Mouse (Mus musculus): Measurements from ENCODE around the gene Mical2.

The Mical2 gene

GRCm38 (mm10) chr7:112275093-112275492 lies 49.4 kb downstream of the Mical2 start:
- no peak for DNase-seq (ENCODE audit: low spot score in 2 of 2)

DNA sequence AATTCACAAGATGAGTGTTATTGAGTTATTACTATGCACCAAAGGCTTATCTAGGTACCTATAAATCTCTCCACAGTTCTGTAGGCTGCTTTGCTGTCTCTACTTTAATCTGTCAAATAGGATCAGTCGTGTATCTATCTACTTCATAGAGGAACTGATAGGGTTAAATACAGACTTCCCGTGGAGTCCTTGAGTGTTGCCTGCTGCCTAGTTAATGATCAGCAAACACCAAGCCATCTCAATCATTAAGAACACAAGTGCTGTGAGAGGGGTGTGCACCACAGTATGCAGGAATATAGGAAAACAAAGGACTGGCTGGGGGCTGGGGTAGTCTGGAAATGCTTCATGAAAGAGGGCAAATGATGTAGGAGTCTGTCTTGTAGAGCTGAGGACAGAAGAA lies 50.2 kb downstream of the Mical2 start:
- no peak for DNase-seq (ENCODE audit: low spot score in 2 of 2)

DNA sequence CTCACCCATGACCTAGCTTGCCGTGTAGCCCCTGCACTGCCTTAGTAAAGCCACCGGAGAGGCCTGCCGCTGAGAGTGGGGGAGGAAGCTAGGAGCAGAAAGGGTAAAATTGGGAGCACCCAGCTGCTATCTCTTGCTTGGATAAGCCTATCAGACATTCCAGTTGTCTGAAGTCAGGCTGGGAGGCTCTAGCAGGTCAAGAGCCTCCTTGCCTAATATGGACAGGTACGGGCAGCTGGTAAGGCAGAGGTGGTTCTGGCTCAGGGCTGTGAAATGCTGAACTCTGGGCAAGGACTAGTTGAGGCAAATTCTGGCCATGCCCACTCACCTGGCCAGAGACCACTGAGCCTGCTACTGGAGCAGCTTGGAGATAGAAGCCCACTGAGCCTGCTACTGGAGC lies 51.2 kb downstream of the Mical2 start:
- DNase-seq (ENCODE audit: low spot score in 2 of 2) = no peak

DNA sequence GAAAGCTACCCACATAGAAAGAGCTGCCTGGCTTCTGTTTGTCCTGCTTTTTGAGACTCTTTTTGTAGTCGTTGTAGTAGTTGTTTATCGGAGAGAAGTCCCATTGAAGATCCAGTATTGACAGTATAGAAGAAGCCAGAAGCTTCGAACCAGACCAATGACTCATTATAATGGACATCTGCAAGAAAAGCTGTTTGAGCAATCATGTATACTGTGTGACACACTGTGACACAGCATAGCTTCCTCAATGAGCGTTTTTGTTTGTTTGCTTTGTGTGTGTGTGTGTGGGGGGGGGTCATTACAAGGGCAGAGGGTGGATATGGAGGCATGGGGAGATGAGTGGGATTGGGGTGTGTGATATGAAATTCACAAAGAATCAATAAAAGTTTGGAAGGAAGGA lies 53.0 kb downstream of the Mical2 start:
- DNase-seq (ENCODE audit: low spot score in 2 of 2) = no peak

GRCm38 (mm10) chr7:112280474-112280873 lies 54.8 kb downstream of the Mical2 start:
- no peak for DNase-seq (ENCODE audit: low spot score in 2 of 2)

- no peak for DNase-seq (ENCODE audit: low spot score in 2 of 2)
Observed at GRCm38 (mm10) chr7:112283606-112284310, 58.1 kb downstream of the Mical2 start.

DNA sequence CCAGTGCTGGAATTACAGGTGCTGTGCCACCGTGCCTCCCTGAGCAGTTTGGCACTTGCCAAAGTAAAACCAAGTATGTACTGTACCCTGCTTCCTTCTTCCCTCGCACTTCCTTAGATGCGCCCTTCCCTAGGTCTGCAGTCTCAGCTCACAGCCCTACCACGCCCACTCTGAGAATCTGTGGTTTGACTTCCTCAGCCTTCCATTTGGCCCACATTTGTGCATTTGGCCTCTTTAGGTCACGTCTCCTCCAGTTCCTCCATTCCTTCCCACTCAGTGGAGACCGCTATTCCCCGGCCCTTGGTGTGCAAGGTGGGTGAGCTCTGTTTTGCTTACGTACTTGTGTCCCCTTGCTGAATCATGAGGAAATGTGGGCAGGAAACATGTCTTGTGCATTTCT lies 59.9 kb downstream of the Mical2 start:
- DNase-seq (ENCODE audit: low spot score in 2 of 2) = no peak

- no peak for DNase-seq (ENCODE audit: low spot score in 2 of 2)
Observed at GRCm38 (mm10) chr7:112288352-112289107, 62.9 kb downstream of the Mical2 start.

DNA sequence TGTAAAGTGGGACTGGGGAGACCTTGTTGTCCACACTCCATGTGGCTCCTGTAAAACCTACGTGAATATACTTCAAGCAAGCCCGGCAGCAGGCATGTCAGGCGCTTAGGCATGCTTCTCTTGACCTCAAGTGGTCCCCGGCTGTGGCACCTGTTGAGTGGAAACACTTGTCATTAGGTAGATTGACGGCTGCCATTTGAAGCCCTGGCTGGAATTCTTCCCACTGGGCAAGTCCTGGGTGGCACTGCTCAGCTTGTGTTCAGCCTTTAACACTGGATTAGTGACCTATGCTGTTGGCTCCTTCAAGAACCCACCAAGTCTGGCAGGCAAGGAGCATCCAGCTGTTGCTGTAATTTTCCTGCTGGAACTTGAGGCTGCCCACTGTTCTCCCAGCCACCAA lies 63.9 kb downstream of the Mical2 start:
- DNase-seq (ENCODE audit: low spot score in 2 of 2) = no peak

DNA sequence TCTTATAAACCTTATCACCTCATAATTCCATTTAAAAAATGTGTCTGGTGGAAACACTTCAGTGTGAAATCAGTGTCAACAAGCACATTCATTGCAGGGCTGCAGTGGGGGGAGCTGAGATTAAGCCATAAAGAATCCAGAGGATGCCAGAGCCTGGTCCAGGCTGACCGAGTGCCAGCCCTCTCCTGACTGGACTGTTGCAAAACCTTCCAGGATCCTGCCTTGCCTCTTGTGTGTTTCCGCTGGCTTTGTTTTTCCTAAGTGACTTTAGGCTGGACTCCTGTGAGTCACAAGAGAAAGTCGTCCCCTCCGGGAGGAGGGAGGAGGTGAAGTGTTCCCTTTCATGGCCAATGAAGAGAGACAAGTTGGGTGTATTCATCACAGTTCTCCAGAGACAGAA lies 64.3 kb downstream of the Mical2 start:
- DNase-seq (ENCODE audit: low spot score in 2 of 2) = no peak

DNA sequence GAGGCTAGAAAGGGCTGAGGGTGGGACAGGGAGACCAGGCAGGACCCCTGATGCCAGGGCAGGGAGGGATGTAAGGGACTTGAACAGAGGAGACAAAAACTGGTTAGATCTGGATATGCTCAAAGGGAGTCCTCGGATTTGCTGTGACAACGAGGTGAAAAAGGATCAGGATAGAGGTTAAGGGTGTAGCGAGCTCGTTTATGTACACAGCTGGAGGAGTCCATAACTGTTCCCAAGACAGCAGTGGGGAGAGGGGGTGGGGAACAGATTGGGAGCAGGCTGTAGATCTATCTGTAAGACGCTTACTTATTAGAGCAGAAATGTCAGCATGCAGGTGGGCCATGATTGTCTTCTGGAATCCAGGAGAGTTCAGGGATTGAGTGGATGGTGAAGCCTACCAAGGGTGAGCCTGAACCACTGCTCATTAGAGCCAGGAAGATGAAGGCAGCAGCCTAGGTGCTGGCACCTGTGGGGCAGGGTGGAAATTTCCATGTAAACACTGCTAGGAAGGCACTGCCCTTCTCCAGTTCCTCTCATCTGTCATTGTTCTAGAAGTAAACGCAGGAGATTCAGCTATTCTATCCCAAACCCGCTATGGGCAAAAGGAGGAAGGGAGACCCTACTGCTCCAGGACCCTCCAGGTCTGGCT lies 67.9 kb downstream of the Mical2 start:
- no peak for DNase-seq (ENCODE audit: low spot score in 2 of 2)

DNA sequence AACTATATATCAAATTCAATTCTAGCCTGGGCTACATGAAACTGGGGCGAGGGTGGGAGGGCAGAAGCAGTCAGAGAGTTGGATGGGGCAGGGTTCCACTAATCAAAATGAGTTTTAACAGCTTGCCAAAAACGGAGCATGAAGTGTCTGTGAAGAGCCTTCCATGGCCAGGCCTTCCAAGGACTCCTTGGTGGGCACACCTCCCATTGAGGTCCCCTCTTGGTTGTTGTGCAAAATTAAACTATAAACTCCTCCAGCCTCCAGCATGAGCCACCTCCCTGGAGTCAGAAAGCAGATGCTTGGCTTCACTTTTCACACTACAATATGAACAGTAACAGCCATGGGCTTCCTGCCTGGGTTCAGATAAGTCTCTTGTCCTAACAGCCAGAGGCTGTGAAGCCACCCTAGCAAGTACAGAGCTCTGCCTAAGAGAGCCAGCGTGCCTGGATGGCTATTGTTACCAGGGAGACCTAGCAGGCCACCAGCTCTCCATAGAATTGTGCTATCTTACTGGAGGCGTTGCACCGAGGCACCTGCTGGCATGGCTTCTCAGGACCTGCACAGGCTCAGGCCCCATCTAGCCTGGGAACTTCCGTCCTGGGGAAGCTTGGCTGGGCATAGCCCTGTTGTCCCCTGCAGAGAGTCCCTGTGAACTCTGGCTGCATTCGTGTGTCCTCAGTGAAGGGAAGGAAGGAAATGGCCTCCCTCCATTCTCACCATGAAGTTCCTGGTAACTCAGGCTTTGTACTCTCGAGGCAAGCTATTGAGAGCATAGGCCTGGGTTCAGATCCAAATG lies 70.0 kb downstream of the Mical2 start:
- no peak for DNase-seq (ENCODE audit: low spot score in 2 of 2)

- DNase-seq (ENCODE audit: low spot score in 2 of 2) = peak; percentile 76 to 77
Observed at GRCm38 (mm10) chr7:112298032-112298431, 72.4 kb downstream of the Mical2 start.

DNA sequence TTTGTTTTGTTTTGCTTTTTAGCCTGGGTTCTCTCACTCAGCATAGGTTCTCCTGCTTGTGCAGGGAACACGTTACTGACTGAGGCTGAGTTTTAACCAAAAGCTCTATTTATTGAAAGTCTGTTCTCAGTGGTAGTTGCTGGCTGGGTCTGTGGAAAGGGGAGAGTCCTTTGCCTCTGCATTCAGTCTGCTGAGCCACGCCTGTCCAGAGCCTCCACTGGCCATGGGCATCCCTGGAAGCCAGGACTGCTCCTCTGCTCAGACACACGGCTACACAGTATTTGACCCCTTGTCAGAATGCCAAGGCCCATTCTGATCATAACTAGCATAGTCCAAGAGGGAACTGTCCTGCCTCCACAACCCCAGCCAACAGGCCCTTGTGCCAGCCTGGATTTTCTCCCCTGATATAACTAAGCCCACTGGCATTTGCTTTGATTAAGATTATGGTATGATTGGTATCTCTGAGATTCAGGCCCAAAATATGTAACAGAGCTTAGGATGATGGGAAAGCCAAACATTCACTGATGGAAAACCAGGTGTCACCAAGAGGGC lies 73.3 kb downstream of the Mical2 start:
- no peak for DNase-seq (ENCODE audit: low spot score in 2 of 2)

DNA sequence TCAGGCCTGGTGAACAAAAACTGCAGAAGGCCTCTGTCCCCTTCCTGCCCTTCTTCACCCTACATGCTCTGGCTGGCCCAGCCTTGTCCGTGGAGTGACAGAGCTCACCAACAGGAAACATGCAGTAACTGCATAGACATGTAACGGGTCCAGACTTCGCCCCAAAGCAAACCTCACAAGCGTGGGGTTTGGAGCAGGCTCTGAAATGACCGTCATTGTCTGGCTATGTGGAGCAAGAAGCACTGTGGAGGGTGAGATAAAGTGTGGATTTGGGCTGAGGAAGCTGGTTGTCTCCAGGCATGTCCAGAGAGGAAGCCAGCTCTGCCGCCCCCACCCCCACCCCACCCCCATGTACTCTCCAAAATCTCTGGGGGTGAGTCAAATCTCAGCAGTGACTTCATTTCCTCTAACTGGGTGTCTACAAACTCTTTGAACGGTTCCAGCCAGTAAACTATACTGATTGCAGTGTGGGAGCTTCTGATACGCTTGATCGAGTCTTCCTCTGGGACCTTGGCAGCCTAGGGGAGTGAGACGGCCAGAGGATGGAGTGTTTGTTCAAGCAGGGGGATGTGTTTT lies 74.0 kb downstream of the Mical2 start:
- no peak for DNase-seq (ENCODE audit: low spot score in 2 of 2)

DNA sequence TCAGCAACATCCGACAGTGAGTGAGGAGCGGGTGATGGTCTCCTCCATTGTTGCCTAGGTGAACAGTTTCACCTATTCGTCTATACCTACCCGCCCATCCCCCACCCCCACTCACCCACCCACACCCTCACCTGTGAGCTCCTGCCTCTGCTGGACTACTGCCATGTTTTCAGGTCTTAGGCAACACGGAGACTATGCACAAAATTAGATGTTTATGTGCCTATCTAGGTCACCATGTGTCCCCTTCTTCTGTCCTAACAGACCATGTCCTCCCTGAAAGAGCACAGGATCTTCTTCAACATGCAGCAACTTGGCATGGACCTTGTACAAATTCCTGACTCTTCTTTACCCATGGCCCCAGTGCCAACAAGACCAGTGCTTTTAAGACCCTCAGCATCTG lies 74.5 kb downstream of the Mical2 start:
- no peak for DNase-seq (ENCODE audit: low spot score in 2 of 2)

DNA sequence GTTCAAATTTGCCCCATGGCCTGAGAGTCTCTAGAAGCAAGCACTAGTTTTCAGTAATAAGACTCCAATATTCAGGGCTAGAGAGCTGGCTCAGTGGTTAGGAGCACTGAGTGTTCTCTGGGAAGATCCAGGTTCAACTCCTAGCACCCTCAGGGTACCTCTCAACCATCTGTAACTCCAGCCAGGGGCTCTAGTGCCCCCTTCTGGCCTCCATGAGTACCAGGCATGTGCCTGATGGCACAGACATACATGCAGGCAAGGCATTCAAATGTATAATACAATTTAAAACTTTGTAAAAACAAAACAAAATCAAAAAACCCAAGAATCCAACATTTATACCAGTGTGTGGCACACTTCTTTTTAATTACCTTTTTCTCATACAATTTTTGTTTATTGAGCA lies 75.4 kb downstream of the Mical2 start:
- no peak for DNase-seq (ENCODE audit: low spot score in 2 of 2)

DNA sequence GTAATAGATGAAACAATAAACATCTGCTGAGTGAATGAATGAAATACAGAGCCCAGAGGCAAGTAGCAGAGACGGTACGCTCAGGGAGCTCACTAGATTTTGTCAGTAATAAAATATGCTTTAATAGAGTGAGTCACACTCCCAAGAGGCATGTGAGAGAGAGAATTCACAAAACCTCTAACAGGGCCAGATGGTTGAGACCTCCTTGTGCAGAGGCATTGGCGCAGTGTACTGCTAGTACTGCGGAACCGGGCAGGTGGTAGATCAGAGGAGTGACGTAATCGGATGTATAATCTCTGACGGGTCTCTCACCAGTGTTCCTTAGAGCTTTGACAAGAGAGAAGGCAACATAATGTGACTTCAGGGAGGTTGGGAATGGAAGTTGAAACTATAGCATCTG lies 78.7 kb downstream of the Mical2 start:
- DNase-seq (ENCODE audit: low spot score in 2 of 2) = no peak

DNA sequence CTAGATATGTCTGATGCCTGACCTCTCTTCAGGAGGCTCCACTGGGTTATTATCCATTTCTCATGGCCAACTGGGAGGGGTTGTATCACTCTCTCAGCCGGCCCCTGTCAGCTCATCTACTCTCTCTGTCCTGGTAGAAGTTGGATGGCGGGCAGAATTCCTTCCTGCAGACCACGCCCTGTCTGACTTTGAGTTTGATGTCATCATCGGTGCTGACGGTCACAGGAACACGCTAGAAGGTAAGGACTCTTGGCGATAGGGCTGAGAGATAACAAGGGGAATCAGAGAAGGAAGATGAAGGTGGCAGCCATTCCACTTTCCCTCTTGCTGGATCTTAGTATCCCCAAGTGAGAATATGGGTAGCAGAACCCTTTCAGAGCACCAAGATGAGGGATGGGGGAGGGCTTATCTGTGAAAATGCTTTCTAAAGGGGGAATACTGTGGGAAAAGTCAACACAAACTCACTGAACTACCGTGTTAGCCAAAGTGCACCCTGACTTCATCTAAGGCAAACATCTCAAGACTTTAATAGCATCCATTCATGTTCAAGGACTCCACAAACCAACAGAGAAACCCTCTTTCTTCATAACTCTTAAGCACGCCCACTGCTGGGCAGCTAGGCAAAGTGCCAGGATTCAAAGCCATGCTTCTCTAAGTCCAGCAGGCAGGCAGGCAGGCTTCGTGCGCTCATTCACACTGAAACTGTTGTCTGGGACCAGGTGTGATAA lies 83.8 kb downstream of the Mical2 start:
- no peak for DNase-seq (ENCODE audit: low spot score in 2 of 2)

- no peak for DNase-seq (ENCODE audit: low spot score in 2 of 2)
Observed at GRCm38 (mm10) chr7:112310017-112310360, 84.3 kb downstream of the Mical2 start.

DNA sequence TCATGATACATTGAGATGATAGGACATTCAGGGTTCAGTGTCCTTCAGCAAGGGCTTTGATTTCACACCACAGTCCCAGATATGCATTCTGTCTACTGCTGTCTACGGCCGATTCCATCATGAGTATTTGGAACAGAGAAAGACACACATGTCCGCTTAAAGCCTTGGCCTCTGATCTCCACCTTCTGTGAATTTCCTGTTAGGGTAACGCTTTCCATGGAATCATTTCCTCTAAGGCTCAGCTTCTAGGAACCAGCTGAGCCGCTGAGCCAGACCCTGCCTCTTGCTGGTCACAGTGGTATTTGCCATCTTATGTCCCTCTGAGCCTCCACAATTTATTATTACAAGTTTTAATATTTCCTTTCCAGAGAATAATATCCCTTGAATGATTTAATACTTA lies 87.6 kb downstream of the Mical2 start:
- DNase-seq (ENCODE audit: low spot score in 2 of 2) = no peak

Data from right cerebral cortex, adult 2 months (tissue).